Mouse (Mus musculus) myocyte (in vitro differentiated cells): ENCODE data around the gene Btbd18. TPM values are rescaled to one million over a fixed set of nuclear protein-coding genes. Genes with fewer than 3 reads are reported as not detected.

Source experiments
- H3K27me3 ChIP-seq: one replicate; pipeline ENCODE4 v1.6.1; 2011; ENCODE audit not compliant: control insufficient read depth, insufficient read depth, insufficient read length
- H3K36me3 ChIP-seq: one replicate; pipeline ENCODE4 v1.6.1; 2011; ENCODE audit not compliant: control insufficient read depth, insufficient read depth
- H3K4me2 ChIP-seq: one replicate; pipeline ENCODE4 v1.6.1; 2011; ENCODE audit warnings: low read depth, control low read depth
- H3K4me3 ChIP-seq: one replicate; pipeline ENCODE4 v1.5.1; 2011; ENCODE audit warnings: mild to moderate bottlenecking, control low read depth, moderate library complexity
- H3K79me2 ChIP-seq: one replicate; pipeline ENCODE4 v1.6.1; 2011; ENCODE audit not compliant: control insufficient read depth, insufficient read depth
- H3ac ChIP-seq: one replicate; pipeline ENCODE4 v1.6.1; 2011; ENCODE audit not compliant: control insufficient read depth, insufficient read length
- CEBPB ChIP-seq: IDR thresholded peaks from 2 replicates; pipeline ENCODE4 v1.6.1; 2011; ENCODE audit warnings: mild to moderate bottlenecking, moderate library complexity; ENCODE audit not compliant: poor library complexity, insufficient read depth, severe bottlenecking
- E2F4 ChIP-seq: IDR thresholded peaks from one replicate; pipeline ENCODE4 v1.6.1; 2011; ENCODE audit warnings: mild to moderate bottlenecking, control low read depth, moderate library complexity; ENCODE audit not compliant: insufficient read depth
- MAX ChIP-seq: IDR thresholded peaks from one replicate; pipeline ENCODE4 v1.6.1; 2011; ENCODE audit warnings: low read depth, mild to moderate bottlenecking, control low read depth
- MYOD1 ChIP-seq, 3 experiments: IDR thresholded peaks; one replicate each; pipeline ENCODE4 v1.6.1; 2011; ENCODE audit warnings: control low read depth in 2 of 3, low read depth in 2 of 3, mild to moderate bottlenecking in 2 of 3, moderate library complexity in 1 of 3; ENCODE audit not compliant: insufficient read length in 2 of 3, control insufficient read depth in 1 of 3
- MYOG ChIP-seq, 3 experiments: IDR thresholded peaks; one replicate each; pipeline ENCODE4 v1.6.1; 2011; ENCODE audit warnings: control low read depth in 2 of 3, low read depth in 2 of 3, mild to moderate bottlenecking in 2 of 3; ENCODE audit not compliant: insufficient read length in 2 of 3, control insufficient read depth in 1 of 3, insufficient read depth in 1 of 3
- POLR2A ChIP-seq: IDR thresholded peaks from one replicate; pipeline ENCODE4 v1.6.1; 2011; ENCODE audit warnings: low read depth, mild to moderate bottlenecking, control low read depth, moderate library complexity; ENCODE audit not compliant: insufficient read length
- POLR2AphosphoS2 ChIP-seq: IDR thresholded peaks from one replicate; pipeline ENCODE4 v1.6.1; 2011; ENCODE audit warnings: low read depth, control low read depth; ENCODE audit not compliant: insufficient read length
- REST ChIP-seq: IDR thresholded peaks from one replicate; pipeline ENCODE4 v1.6.1; 2011; ENCODE audit warnings: mild to moderate bottlenecking, control low read depth, moderate library complexity; ENCODE audit not compliant: insufficient read depth, insufficient read length
- SRF ChIP-seq: IDR thresholded peaks from one replicate; pipeline ENCODE4 v1.6.1; 2011; ENCODE audit warnings: low read depth; ENCODE audit not compliant: control insufficient read depth, insufficient read length
- TCF12 ChIP-seq: IDR thresholded peaks from one replicate; pipeline ENCODE4 v1.6.1; 2011; ENCODE audit warnings: mild to moderate bottlenecking, control low read depth; ENCODE audit not compliant: poor library complexity, insufficient read depth, severe bottlenecking
- TCF3 ChIP-seq: IDR thresholded peaks from one replicate; pipeline ENCODE4 v1.6.1; 2011; ENCODE audit warnings: low read depth, control low read depth; ENCODE audit not compliant: insufficient read length
- USF1 ChIP-seq: IDR thresholded peaks from one replicate; pipeline ENCODE4 v1.6.1; 2011; ENCODE audit warnings: low read depth, mild to moderate bottlenecking, control low read depth, moderate library complexity
- polyA plus RNA-seq: library from polyadenylated mRNA; unstranded; fragments of >200 nt; fragmentation: generic; extraction: Trizol; gene quantifications from one replicate; pipeline ENCODE4 v1.2.1, GENCODE M21; 2012; ENCODE audit warnings: missing spikeins

Gene Btbd18
- polyA plus RNA-seq, 1 experiment = 0.01 TPM

- Histone ChIP-seq H3K79me2 (peaks cover 50% of the 10 kb centered on the region), H3K4me3 (no peak overlapping the region), H3K4me2 (peak overlapping the region; percentile 1), H3ac (no peak overlapping the region), H3K36me3 (peaks cover 54% of the 10 kb centered on the region), H3K27me3 (no peaks in the 10 kb centered on the region)
- no peak for TF ChIP-seq E2F4
- TF ChIP-seq REST = no peak
- TF ChIP-seq TCF12 = no peak
- TF ChIP-seq MAX = no peak
- no peak for TF ChIP-seq TCF3
- no peak for TF ChIP-seq POLR2AphosphoS2
- no peak for TF ChIP-seq SRF
- TF ChIP-seq POLR2A = no peak
- no peak for TF ChIP-seq CEBPB
Measured at GRCm38 (mm10) chr2:84619646-84620340, 39.1 kb upstream of the Btbd18 start.

DNA sequence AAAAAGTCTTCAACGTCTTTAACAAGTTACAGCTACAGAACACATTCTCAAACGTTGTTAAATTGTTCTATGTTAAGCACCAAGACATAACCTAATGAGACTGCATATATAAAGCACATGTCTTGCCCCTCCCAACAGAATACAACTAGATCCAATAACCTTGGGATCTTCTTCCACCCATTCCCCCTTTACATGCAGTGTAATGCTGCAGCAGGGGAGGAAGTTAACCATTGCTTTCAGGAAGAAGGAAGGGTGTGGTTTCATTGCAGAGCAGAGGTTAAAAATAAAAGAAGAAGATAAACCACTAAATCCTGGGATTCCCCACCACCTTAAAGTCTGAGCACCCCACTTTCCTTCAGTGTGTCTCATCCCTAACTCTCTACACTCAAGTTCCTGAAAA is 36.2 kb upstream of the Btbd18 start:
- H3K4me3 ChIP-seq = no peak overlapping the region
- H3K27me3 ChIP-seq = no peaks in the 10 kb centered on the region
- H3K36me3 ChIP-seq = peaks cover 29% of the 10 kb centered on the region
- peaks cover 75% of the 10 kb centered on the region for H3K79me2 ChIP-seq
- peak overlapping the region; percentile 8 for H3K4me2 ChIP-seq
- H3ac ChIP-seq = no peak overlapping the region
- TF ChIP-seq E2F4 = no peak
- no peak for TF ChIP-seq POLR2AphosphoS2
- no peak for TF ChIP-seq REST
- no peak for TF ChIP-seq USF1
- TF ChIP-seq MAX = no peak

- no peak overlapping the region for H3K4me3 ChIP-seq
- H3K36me3 ChIP-seq = peaks cover 29% of the 10 kb centered on the region
- TF ChIP-seq MYOG (IDR thresholded peaks at IDR 0.05; ENCODE audit: control insufficient read depth in 1 of 3, insufficient read depth in 1 of 3, insufficient read length in 2 of 3, low read depth in 2 of 3) (no peak), MYOD1 (IDR thresholded peaks at IDR 0.05; ENCODE audit: control insufficient read depth in 1 of 3, insufficient read length in 2 of 3, low read depth in 2 of 3) (peak in 2 of 3 experiments; percentile 56)
- no peaks in the 10 kb centered on the region for H3K27me3 ChIP-seq
- H3K79me2 ChIP-seq = peaks cover 84% of the 10 kb centered on the region
- peak overlapping the region; percentile 8 for H3K4me2 ChIP-seq
- H3ac ChIP-seq = no peak overlapping the region
Measured at GRCm38 (mm10) chr2:84623428-84624119, 35.3 kb upstream of the Btbd18 start.

DNA sequence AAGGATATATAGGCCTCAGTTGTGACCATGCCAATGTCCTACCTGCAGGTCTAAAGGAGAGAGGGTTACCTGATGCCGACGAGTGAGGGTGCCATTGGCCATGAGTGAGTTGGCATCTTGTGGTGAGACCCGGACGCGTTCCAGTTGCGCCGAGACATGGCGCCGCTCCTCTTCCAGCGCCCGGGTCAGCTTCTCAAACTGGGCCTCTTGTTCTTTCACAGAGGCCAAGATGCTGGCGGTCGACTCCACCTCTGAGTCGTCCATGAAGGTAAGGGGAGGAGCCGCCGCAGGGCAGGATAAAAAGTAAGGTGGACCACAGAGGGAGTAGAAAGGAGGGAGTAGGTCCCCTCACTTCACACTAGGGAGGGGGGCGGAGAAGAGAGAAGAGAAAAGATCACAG is 34.7 kb upstream of the Btbd18 start:
- Histone ChIP-seq H3K4me2 (no peak overlapping the region), H3K79me2 (peaks cover 90% of the 10 kb centered on the region), H3ac (no peak overlapping the region), H3K4me3 (no peak overlapping the region), H3K36me3 (peaks cover 29% of the 10 kb centered on the region), H3K27me3 (no peaks in the 10 kb centered on the region)
- no peak for TF ChIP-seq CEBPB
- TF ChIP-seq MYOD1 (IDR thresholded peaks at IDR 0.05; ENCODE audit: control insufficient read depth in 1 of 3, insufficient read length in 2 of 3, low read depth in 2 of 3) = no peak
- TF ChIP-seq SRF = no peak
- TF ChIP-seq E2F4 = no peak
- TF ChIP-seq POLR2AphosphoS2 = no peak
- no peak for TF ChIP-seq MYOG (IDR thresholded peaks at IDR 0.05; ENCODE audit: control insufficient read depth in 1 of 3, insufficient read depth in 1 of 3, insufficient read length in 2 of 3, low read depth in 2 of 3)
- no peak for TF ChIP-seq USF1
- no peak for TF ChIP-seq TCF3
- no peak for TF ChIP-seq REST
- TF ChIP-seq TCF12 = no peak
- TF ChIP-seq MAX = no peak
- TF ChIP-seq POLR2A = no peak

- H3K4me3 ChIP-seq = no peak overlapping the region
- H3K27me3 ChIP-seq = no peaks in the 10 kb centered on the region
- H3K79me2 ChIP-seq = peaks cover 100% of the 10 kb centered on the region
- peaks cover 12% of the 10 kb centered on the region for H3K36me3 ChIP-seq
- peak overlapping the region; percentile 24 for H3K4me2 ChIP-seq
- no peak overlapping the region for H3ac ChIP-seq
- TF ChIP-seq MYOG (IDR thresholded peaks at IDR 0.05; ENCODE audit: control insufficient read depth in 1 of 3, insufficient read depth in 1 of 3, insufficient read length in 2 of 3, low read depth in 2 of 3) = no peak
- no peak for TF ChIP-seq USF1
Measured at GRCm38 (mm10) chr2:84626366-84626975, 32.4 kb upstream of the Btbd18 start.
